Mouse (Mus musculus) C2C12 (cell line): ENCODE results near the gene Ramp2. TPM values are rescaled to one million over a fixed set of nuclear protein-coding genes. Genes with fewer than 3 reads are reported as not detected.

ENCODE experiments used
- polyA plus RNA-seq: library from polyadenylated mRNA; unstranded; fragments of >200 nt; fragmentation: generic; extraction: Trizol; gene quantifications from one replicate; pipeline ENCODE4 v1.2.1, GENCODE M21; 2012; ENCODE audit warnings: missing spikeins

The Ramp2 gene
- polyA plus RNA-seq, 1 experiment = 0.66 TPM

Other genes starting within 250 kb of the Ramp2 start
- 22.8 TPM for gene Atp6v0a1, start 236.6 kb upstream of the Ramp2 start, polyA plus RNA-seq
- gene Naglu, start 176.0 kb upstream of the Ramp2 start, polyA plus RNA-seq = 7.3 TPM
- gene Hsd17b1, start 167.6 kb upstream of the Ramp2 start, polyA plus RNA-seq = not detected
- 31.0 TPM for gene Coasy, start 163.5 kb upstream of the Ramp2 start, polyA plus RNA-seq
- gene Mlx, start 158.8 kb upstream of the Ramp2 start, polyA plus RNA-seq = 39.7 TPM
- 24.0 TPM for gene Psmc3ip, start 150.6 kb upstream of the Ramp2 start, polyA plus RNA-seq
- 25.7 TPM for gene Retreg3, start 126.1 kb upstream of the Ramp2 start, polyA plus RNA-seq
- gene Tubg1, start 126.1 kb upstream of the Ramp2 start, polyA plus RNA-seq = 115 TPM
- 0.13 TPM for gene Tubg2, start 90.1 kb upstream of the Ramp2 start, polyA plus RNA-seq
- 0.28 TPM for gene Cntnap1, start 75.5 kb upstream of the Ramp2 start, polyA plus RNA-seq
- 18.3 TPM for gene Plekhh3, start 74.7 kb upstream of the Ramp2 start, polyA plus RNA-seq
- 0.18 TPM for gene Ccr10, start 70.6 kb upstream of the Ramp2 start, polyA plus RNA-seq
- gene Ezh1, start 19.6 kb upstream of the Ramp2 start, polyA plus RNA-seq = 4.5 TPM
- 116 TPM for gene Vps25, start 7.7 kb downstream of the Ramp2 start, polyA plus RNA-seq
- 0.49 TPM for gene Wnk4, start 14.5 kb downstream of the Ramp2 start, polyA plus RNA-seq
- gene Cntd1, start 33.0 kb downstream of the Ramp2 start, polyA plus RNA-seq = 0.05 TPM
- 85.2 TPM for gene Coa3, start 33.1 kb downstream of the Ramp2 start, polyA plus RNA-seq
- 103 TPM for gene Becn1, start 56.3 kb downstream of the Ramp2 start, polyA plus RNA-seq
- gene Psme3, start 70.2 kb downstream of the Ramp2 start, polyA plus RNA-seq = 89.9 TPM
- gene Aoc2, start 79.0 kb downstream of the Ramp2 start, polyA plus RNA-seq = 1.2 TPM
- 0.07 TPM for gene Aoc3, start 84.6 kb downstream of the Ramp2 start, polyA plus RNA-seq
- gene G6pc, start 121.5 kb downstream of the Ramp2 start, polyA plus RNA-seq = not detected
- 50.6 TPM for gene Aarsd1, start 171.6 kb downstream of the Ramp2 start, polyA plus RNA-seq
- 5.2 TPM for gene Gm27029, start 178.8 kb downstream of the Ramp2 start, polyA plus RNA-seq
- gene Rundc1, start 179.1 kb downstream of the Ramp2 start, polyA plus RNA-seq = 10.4 TPM
- gene Ptges3l, start 179.3 kb downstream of the Ramp2 start, polyA plus RNA-seq = 19.2 TPM
- 2,812 TPM for gene Rpl27, start 196.3 kb downstream of the Ramp2 start, polyA plus RNA-seq
- gene Ifi35, start 202.4 kb downstream of the Ramp2 start, polyA plus RNA-seq = 23.4 TPM
- 19.2 TPM for gene Rnd2, start 219.0 kb downstream of the Ramp2 start, polyA plus RNA-seq
- 306 TPM for gene Vat1, start 220.2 kb downstream of the Ramp2 start, polyA plus RNA-seq